Mouse (Mus musculus) kidney, adult 2 months (tissue): ENCODE results near the gene Rad50.

Source experiments
- CTCF ChIP-seq: fragments of 200-500 bp; conservative IDR thresholded peaks from 2 replicates; pipeline ENCODE4 v1.5.1; 2011; ENCODE audit warnings: low read depth, mild to moderate bottlenecking, control low read depth, low read length, moderate library complexity, mixed read lengths; ENCODE audit not compliant: insufficient read depth, insufficient read length
- POLR2A ChIP-seq: fragments of 200-500 bp; IDR thresholded peaks from one replicate; pipeline ENCODE4 v1.6.1; 2011; ENCODE audit warnings: low read depth, low read length, control low read depth

DNA sequence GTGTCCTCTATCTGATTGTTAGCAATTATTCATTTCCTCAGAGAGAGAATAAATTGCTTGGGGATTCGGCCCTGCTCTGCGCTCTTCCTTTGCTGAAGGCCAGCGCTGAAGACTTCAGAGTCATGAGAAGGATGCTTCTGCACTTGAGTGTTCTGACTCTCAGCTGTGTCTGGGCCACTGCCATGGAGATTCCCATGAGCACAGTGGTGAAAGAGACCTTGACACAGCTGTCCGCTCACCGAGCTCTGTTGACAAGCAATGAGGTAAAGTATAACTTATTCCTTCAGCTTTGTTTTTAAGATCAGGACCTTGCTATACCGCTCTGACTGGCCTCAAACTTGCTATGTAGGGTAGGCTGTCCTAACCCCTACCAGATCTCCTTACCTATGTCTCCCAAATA is 13.6 kb upstream of the Rad50 start, which contains the start of gene Il5:
- no peak for TF ChIP-seq POLR2A
- TF ChIP-seq CTCF, result no peak
